In genomic region chr11:4730913-4731312, GRCm38 (mm10) we compare ENCODE assay signal across 26 mouse cellular contexts. TPM values are rescaled to one million over a fixed set of nuclear protein-coding genes. Genes with fewer than 3 reads are reported as not detected.
A peak's percentile ranks its signal among the peaks of the same experiment; 100 is the strongest.
DNase-seq lines count a peak whose midpoint lies in the region; ATAC-seq and TF ChIP-seq lines count a peak whose summit lies in the region.
"Had no signal": no experiment of that assay in that cellular context is flagged by ENCODE, and none has a peak within 500 bp of the region (broad histone marks: within the 10 kb centered on the region; RNA-seq: fewer than 3 reads in every experiment).

No protein-coding gene starts in this region.

- H3K4me1 ChIP-seq in stomach, postnatal 0 days (replicated peaks; ENCODE audit: control insufficient read depth, insufficient read depth) = no peaks in the 10 kb centered on the region

- H3K4me3 ChIP-seq in gastrocnemius, adult 2 months = no peak overlapping the region
- H3K4me3 ChIP-seq in stomach, postnatal 0 days (ENCODE audit: low read depth, low read length) = no peak overlapping the region
- H3K4me3 ChIP-seq: embryonic facial prominence, embryonic 12.5 days; forebrain, embryonic 12.5 days; heart, embryonic 15.5 days; hindbrain, embryonic 13.5 days; intestine, embryonic 15.5 days had no signal

- no peak for TF ChIP-seq CTCF in gastrocnemius, adult 2 months (IDR thresholded peaks at IDR 0.05)
- TF ChIP-seq CTCF in stomach, postnatal 0 days (IDR thresholded peaks at IDR 0.05; ENCODE audit: low read depth) = no peak

- peaks cover 7% of the 10 kb centered on the region; the same call in 1 of the 2 replicates for H3K36me3 ChIP-seq in stomach, postnatal 0 days (ENCODE audit: control insufficient read depth, insufficient read depth, low read length)
- H3K36me3 ChIP-seq: heart, embryonic 15.5 days; intestine, embryonic 15.5 days had no signal

- intact Hi-C loops in gastrocnemius, adult 2 months (cut with DNase I) = loop anchor here (5.0 kb wide), 1 partner anchor 91 kb away; no protein-coding TSS in a partner anchor

- no peaks in the 10 kb centered on the region for H3K9me3 ChIP-seq in stomach, postnatal 0 days (ENCODE audit: control insufficient read depth, low read length)
- H3K9me3 ChIP-seq: embryonic facial prominence, embryonic 12.5 days; forebrain, embryonic 12.5 days; G1E; heart, embryonic 15.5 days; hindbrain, embryonic 13.5 days; intestine, embryonic 15.5 days had no signal

- no peak overlapping the region for H3K4me2 ChIP-seq in stomach, postnatal 0 days (replicated peaks; ENCODE audit: low read depth)
- H3K4me2 ChIP-seq: embryonic facial prominence, embryonic 12.5 days; forebrain, embryonic 12.5 days; heart, embryonic 11.5 days; heart, embryonic 15.5 days; hindbrain, embryonic 13.5 days; intestine, embryonic 15.5 days had no signal

- 70% methylated on average over 5 of the region's 5 CpGs for WGBS in stomach, postnatal 0 days

- no peak for ATAC-seq in stomach, postnatal 0 days (ENCODE audit: low FRiP score, low TSS enrichment)
- ATAC-seq: CD4-positive, CD25-positive, alpha-beta regulatory T cell, adult 4 months; forebrain, embryonic 16.5 days had no signal

- TF ChIP-seq EP300 in stomach, postnatal 0 days (optimal IDR thresholded peaks at IDR 0.05) = no peak

- peak; percentile 49 to 69 for DNase-seq in adrenal gland, adult (ENCODE audit: inconsistent age in 2 of 2, low spot score in 1 of 2)
- DNase-seq in adrenal gland, postnatal 4 days (ENCODE audit: low spot score in 2 of 2) = no peak
- DNase-seq in gastrocnemius, adult 2 months = peak; percentile 59
- DNase-seq in gastrocnemius, postnatal 10 days = no peak
- DNase-seq in adrenal gland, postnatal 36 days = peak; percentile 40 to 42
- DNase-seq in stomach, postnatal 0 days (ENCODE audit: low spot score) = no peak
- no peak for DNase-seq in thymus, adult 18-20 months
- DNase-seq: B cell, adult 2 months; cerebellum, adult 11 months; cerebellum, adult 8-10 months; cerebellum, postnatal 14 days; embryo, embryonic 11 days; heart, adult 18-20 months; heart, postnatal 14 days; kidney, adult 18-20 months had no signal

- no peak overlapping the region for H3K27ac ChIP-seq in gastrocnemius, adult 2 months
- 0 out of 2 replicates have a peak overlapping the region, but pooled peaks have one; percentile 18 for H3K27ac ChIP-seq in stomach, postnatal 0 days (replicated peaks)
- H3K27ac ChIP-seq: embryonic facial prominence, embryonic 12.5 days; forebrain, embryonic 12.5 days; hindbrain, embryonic 13.5 days; intestine, embryonic 15.5 days had no signal

- no peaks in the 10 kb centered on the region for H3K27me3 ChIP-seq in stomach, postnatal 0 days (ENCODE audit: control insufficient read depth, insufficient read depth, low read length)
- H3K27me3 ChIP-seq: embryonic facial prominence, embryonic 12.5 days; intestine, embryonic 15.5 days had no signal

- H3K9ac ChIP-seq in stomach, postnatal 0 days (ENCODE audit: low read length) = no peak overlapping the region
- H3K9ac ChIP-seq: embryonic facial prominence, embryonic 12.5 days; forebrain, embryonic 12.5 days; heart, embryonic 15.5 days; hindbrain, embryonic 13.5 days; intestine, embryonic 15.5 days had no signal

RNA-seq across cellular contexts. Expression of gene Cabp7, which starts 15.7 kb away (rescaled TPM):
- under 1 TPM; 0.20 to 0.50 TPM for total RNA-seq in adrenal gland, postnatal 4 days (2021)
- under 1 TPM; 0.17 to 0.18 TPM for total RNA-seq in gastrocnemius, adult 2 months (2021)
- total RNA-seq in gastrocnemius, postnatal 10 days (2021) = 1 to 10 TPM in 1 of 2 experiments, under 1 TPM in 1; 0.56 to 1.1 TPM
- total RNA-seq in adrenal gland, postnatal 36 days (2021) = under 1 TPM in 1 of 2 experiments, not detected in 1; 0.20 TPM
- 0.12 and 0.13 TPM in 2 replicates for polyA plus RNA-seq in stomach, postnatal 0 days (2015; fragmentation: Nextera tagmentation; extraction: Ambion mirVana)
- total RNA-seq: common myeloid progenitor, adult 5-6 weeks; G1E; heart, adult 18-20 months; heart, postnatal 14 days; hematopoietic stem cell, adult 5-6 weeks had no signal
- polyA plus RNA-seq: G1E had no signal

RNA-seq across cellular contexts. Expression of gene Zmat5, which starts 26.4 kb away (rescaled TPM):
- 10 to 100 TPM; 45.4 to 45.7 TPM for total RNA-seq in adrenal gland, postnatal 4 days (2021)
- total RNA-seq in gastrocnemius, adult 2 months (2021) = 10 to 100 TPM; 23.3 to 28.5 TPM
- 10 to 100 TPM; 16.0 to 16.3 TPM for total RNA-seq in gastrocnemius, postnatal 10 days (2021)
- 10 to 100 TPM; 44.5 to 49.6 TPM for total RNA-seq in adrenal gland, postnatal 36 days (2021)
- polyA plus RNA-seq in stomach, postnatal 0 days (2015; fragmentation: Nextera tagmentation; extraction: Ambion mirVana) = 57.4 and 63.5 TPM in 2 replicates

RNA-seq across cellular contexts. Expression of gene Uqcr10, which starts 26.8 kb away (rescaled TPM):
- total RNA-seq in adrenal gland, postnatal 4 days (2021) = 100 to 1,000 TPM; 558 to 634 TPM
- total RNA-seq in gastrocnemius, adult 2 months (2021) = 1,000 to 10,000 TPM in 1 of 2 experiments, 100 to 1,000 TPM in 1; 837 to 1,167 TPM
- total RNA-seq in gastrocnemius, postnatal 10 days (2021) = 100 to 1,000 TPM; 749 to 932 TPM
- 100 to 1,000 TPM; 958 to 992 TPM for total RNA-seq in adrenal gland, postnatal 36 days (2021)
- 1,477 and 1,517 TPM in 2 replicates for polyA plus RNA-seq in stomach, postnatal 0 days (2015; fragmentation: Nextera tagmentation; extraction: Ambion mirVana)

Comparison
In these comparisons a context has a peak if more than half of its experiments do, and no peak if none do; other contexts are left out.
1. DNase-seq: peak in adrenal gland, adult (2 of 2), gastrocnemius, adult 2 months (single experiment) and adrenal gland, postnatal 36 days (2 of 2); none in adrenal gland, postnatal 4 days (0 of 2), gastrocnemius, postnatal 10 days (single experiment), stomach, postnatal 0 days (single experiment) and thymus, adult 18-20 months (0 of 2).